Mouse (Mus musculus) bone marrow macrophage, adult 2 months (primary cell): ENCODE measurements around the gene Aaed1.

Experiments
- CTCF ChIP-seq: IDR thresholded peaks from 2 replicates; pipeline ENCODE4 v1.5.1; 2012; ENCODE audit warnings: low read depth, mild to moderate bottlenecking, low read length, moderate library complexity
- POLR2A ChIP-seq: IDR thresholded peaks from 2 replicates; pipeline ENCODE4 v1.6.1; 2012; ENCODE audit warnings: mild to moderate bottlenecking, low read depth, low read length, borderline replicate concordance

- no peak for TF ChIP-seq POLR2A
- TF ChIP-seq CTCF = no peak
These were observed 37.4 kb downstream of the Aaed1 start, which contains the start of gene Cdc14b for GRCm38 (mm10) chr13:64274879-64275753.
